Mouse (Mus musculus): ENCODE results near the gene Gpr85.

Gene Gpr85

GRCm38 (mm10) chr6:13816661-13817060 is 23.1 kb downstream of the Gpr85 start:
- in situ Hi-C loops (cut with MboI) = no loop called here

GRCm38 (mm10) chr6:13812157-13812556 is 27.6 kb downstream of the Gpr85 start:
- in situ Hi-C loops (cut with MboI) = no loop called here

GRCm38 (mm10) chr6:13800071-13800470 is 39.7 kb downstream of the Gpr85 start:
- in situ Hi-C loops (cut with MboI) = no loop called here

GRCm38 (mm10) chr6:13797389-13797788 is 42.4 kb downstream of the Gpr85 start:
- in situ Hi-C loops (cut with MboI) = no loop called here
